Mouse (Mus musculus): ENCODE results near the gene Clec14a. TPM values are rescaled to one million over a fixed set of nuclear protein-coding genes. Genes with fewer than 3 reads are reported as not detected.

Clec14a gene
- total and polyA plus RNA-seq, 3 experiments: 6.9 to 13.9 (median 9.2) TPM

GRCm38 (mm10) chr12:58225644-58226043, 43.4 kb downstream of the Clec14a start:
- intact Hi-C loops (cut with DNase I): no loop called here
- H3K4me1 ChIP-seq (ENCODE audit: control insufficient read depth, insufficient read depth, low read length): no peaks in the 10 kb centered on the region
- H3K27me3 ChIP-seq (ENCODE audit: control insufficient read depth, insufficient read depth, low read length): no peaks in the 10 kb centered on the region
- DNase-seq: no peak
- 85% methylated on average over 5 of the region's 5 CpGs for WGBS
- H3K4me3 ChIP-seq: no peak overlapping the region
- H3K36me3 ChIP-seq (ENCODE audit: control insufficient read depth, insufficient read depth, low read length): no peaks in the 10 kb centered on the region
- H3K9ac ChIP-seq (ENCODE audit: low read depth, low read length): no peak overlapping the region
- TF ChIP-seq EP300 (IDR thresholded peaks at IDR 0.05; ENCODE audit: insufficient read depth, low read depth, low read length): no peak
- TF ChIP-seq POLR2A (IDR thresholded peaks at IDR 0.05; ENCODE audit: insufficient read depth, low read depth, low read length): no peak
- no peak for TF ChIP-seq CTCF (IDR thresholded peaks at IDR 0.05)
- no peak overlapping the region for H3K27ac ChIP-seq
- H3K79me2 ChIP-seq (replicated peaks; ENCODE audit: control insufficient read depth, insufficient read depth, low read length): no peaks in the 10 kb centered on the region

GRCm38 (mm10) chr12:58219078-58219477, 50.0 kb downstream of the Clec14a start:
- TF ChIP-seq CTCF (IDR thresholded peaks at IDR 0.05) (no peak), EP300 (IDR thresholded peaks at IDR 0.05; ENCODE audit: insufficient read depth, low read depth, low read length) (no peak), POLR2A (IDR thresholded peaks at IDR 0.05; ENCODE audit: insufficient read depth, low read depth, low read length) (no peak)
- no peak overlapping the region for H3K27ac ChIP-seq
- no peak for DNase-seq
- WGBS: 84% methylated on average over 3 of the region's 3 CpGs
- no peaks in the 10 kb centered on the region; the same call in 1 of the 2 replicates for H3K4me1 ChIP-seq (ENCODE audit: control insufficient read depth, insufficient read depth, low read length)
- no peaks in the 10 kb centered on the region for H3K79me2 ChIP-seq (replicated peaks; ENCODE audit: control insufficient read depth, insufficient read depth, low read length)
- no peaks in the 10 kb centered on the region for H3K27me3 ChIP-seq (ENCODE audit: control insufficient read depth, insufficient read depth, low read length)
- intact Hi-C loops (cut with DNase I): loop anchor here (10.0 kb wide), 1 partner anchor 326 kb away; no protein-coding TSS in a partner anchor
- no peaks in the 10 kb centered on the region for H3K36me3 ChIP-seq (ENCODE audit: control insufficient read depth, insufficient read depth, low read length)
- no peak overlapping the region for H3K9ac ChIP-seq (ENCODE audit: low read depth, low read length)
- no peak overlapping the region for H3K4me3 ChIP-seq

GRCm38 (mm10) chr12:58216218-58216617, 52.9 kb downstream of the Clec14a start:
- Histone ChIP-seq H3K36me3 (ENCODE audit: control insufficient read depth, insufficient read depth, low read length) (no peaks in the 10 kb centered on the region), H3K27ac (no peak overlapping the region), H3K4me3 (no peak overlapping the region), H3K9ac (ENCODE audit: low read depth, low read length) (no peak overlapping the region), H3K4me1 (ENCODE audit: control insufficient read depth, insufficient read depth, low read length) (peaks cover 2% of the 10 kb centered on the region; the same call in 1 of the 2 replicates), H3K27me3 (ENCODE audit: control insufficient read depth, insufficient read depth, low read length) (peaks cover 2% of the 10 kb centered on the region; the same call in 1 of the 2 replicates), H3K79me2 (replicated peaks; ENCODE audit: control insufficient read depth, insufficient read depth, low read length) (no peaks in the 10 kb centered on the region)
- no peak for TF ChIP-seq EP300 (IDR thresholded peaks at IDR 0.05; ENCODE audit: insufficient read depth, low read depth, low read length)
- TF ChIP-seq POLR2A (IDR thresholded peaks at IDR 0.05; ENCODE audit: insufficient read depth, low read depth, low read length): no peak
- no peak for TF ChIP-seq CTCF (IDR thresholded peaks at IDR 0.05)
- intact Hi-C loops (cut with DNase I): loop anchor here (10.0 kb wide), 1 partner anchor 329 kb away; no protein-coding TSS in a partner anchor
- DNase-seq: no peak
- 50% methylated on average over 2 of the region's 2 CpGs for WGBS

Other genes starting within 250 kb of the Clec14a start
- gene Sstr1, start 57.5 kb downstream of the Clec14a start, total RNA-seq (2021): under 1 TPM in 1 of 2 experiments, not detected in 1; 0.18 TPM
- not detected in 2 replicates for gene Sstr1, start 57.5 kb downstream of the Clec14a start, polyA plus RNA-seq (2012; rRNA removed)